In the genomic region with DNA sequence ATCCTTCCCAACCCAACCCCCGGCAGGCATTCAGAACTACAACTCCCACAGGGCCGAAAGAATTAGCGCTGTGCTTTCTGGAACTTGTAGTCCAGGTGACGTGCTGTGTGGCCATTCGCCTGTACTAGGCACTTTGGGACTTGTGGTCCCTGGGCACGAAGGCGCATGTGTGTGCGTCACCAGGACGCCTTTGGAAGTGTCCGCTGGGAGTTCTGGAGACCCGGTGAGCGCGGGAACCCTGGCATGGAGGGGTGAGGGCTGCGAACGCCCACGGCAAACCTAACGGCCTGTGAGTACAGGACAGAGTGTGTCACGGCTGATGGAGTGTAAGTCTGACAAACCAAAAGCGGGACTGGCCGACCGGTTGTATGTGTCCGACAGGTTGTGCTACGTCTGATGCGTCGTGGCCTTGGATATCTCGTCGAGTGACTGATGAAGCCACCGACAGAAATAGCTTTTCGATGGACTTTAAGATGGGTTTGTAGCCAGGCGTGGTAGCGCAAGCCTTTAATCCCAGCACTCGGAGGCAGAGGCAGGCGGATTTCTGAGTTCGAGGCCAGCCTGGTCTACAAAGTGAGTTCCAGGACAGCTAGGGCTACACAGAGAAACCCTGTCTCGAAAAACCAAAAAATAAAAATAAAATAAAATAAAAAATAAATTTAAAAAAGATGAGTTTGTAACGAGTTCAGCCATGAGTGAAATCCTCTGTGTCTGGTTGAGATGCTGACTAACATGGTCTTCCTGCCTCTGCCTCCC, we compare ENCODE assay signal across 8 mouse cellular contexts. TPM values are rescaled to one million over a fixed set of nuclear protein-coding genes. Genes with fewer than 3 reads are reported as not detected.
DNase-seq lines count a peak whose midpoint lies in the region; ATAC-seq and TF ChIP-seq lines count a peak whose summit lies in the region.

A gene (plus strand): TSS at position 161 of the 756 bp plus-strand sequence.

- peak; percentile 67; the same call in 1 of the 2 replicates for TF ChIP-seq POLR2A in lung, adult 2 months (IDR thresholded peaks at IDR 0.05; ENCODE audit: borderline replicate concordance, extremely low read depth, low read depth, low read length)

- peak within 1 kb of the TSS; percentile 80 to 85 for H3K4me3 ChIP-seq in ES-E14 (ENCODE audit: insufficient read depth in 1 of 2, low read depth in 1 of 2, low read length in 2 of 2, poor library complexity in 1 of 2, severe bottlenecking in 1 of 2)
- peak within 1 kb of the TSS; percentile 57 for H3K4me3 ChIP-seq in forebrain, embryonic 15.5 days
- H3K4me3 ChIP-seq in lung, adult 2 months (replicated peaks; ENCODE audit: extremely low read depth, low read depth, low read length): peak within 1 kb of the TSS; percentile 87

- peaks cover 0 to 2% of the 10 kb centered on the region in 2 experiments; a peak in 1 of 4 replicates for H3K4me1 ChIP-seq in ES-E14 (ENCODE audit: control insufficient read depth in 2 of 2, insufficient read depth in 2 of 2, low read length in 2 of 2, poor library complexity in 1 of 2)
- peaks cover 9% of the 10 kb centered on the region for H3K4me1 ChIP-seq in forebrain, embryonic 15.5 days
- H3K4me1 ChIP-seq in lung, adult 2 months (ENCODE audit: control insufficient read depth, insufficient read depth, low read length): no peaks in the 10 kb centered on the region; the same call in 1 of the 2 replicates

- no peak for TF ChIP-seq CTCF in lung, adult 2 months (IDR thresholded peaks at IDR 0.05; ENCODE audit: insufficient read depth, low read length)

- H3K27me3 ChIP-seq in forebrain, embryonic 15.5 days: no peaks in the 10 kb centered on the region

- H3K36me3 ChIP-seq in ES-E14 (ENCODE audit: control insufficient read depth, insufficient read depth, low read length, poor library complexity, severe bottlenecking): no peaks in the 10 kb centered on the region
- 0 out of 2 replicates have a peak, but pooled peaks cover 4% of the 10 kb centered on the region for H3K36me3 ChIP-seq in forebrain, embryonic 15.5 days

- intact Hi-C loops in heart, postnatal 25 days (cut with DNase I): loop anchor here (2.0 to 5.0 kb wide), 2 partner anchors 15 to 379 kb away; a partner anchor contains a TSS

- peak within 1 kb of the TSS; percentile 47 for H3K4me2 ChIP-seq in forebrain, embryonic 15.5 days (replicated peaks)

- H3K9ac ChIP-seq in ES-E14 (ENCODE audit: insufficient read depth, low read depth, low read length, poor library complexity, severe bottlenecking): peak within 1 kb of the TSS; percentile 75
- H3K9ac ChIP-seq in forebrain, embryonic 15.5 days (replicated peaks): peak within 1 kb of the TSS; percentile 61

- DNase-seq in ES-E14 (ENCODE audit: low read depth, low spot score): peak; percentile 88
- DNase-seq in cerebellum, adult 11-12 months: peak; percentile 95
- peak; percentile 85 for DNase-seq in heart, postnatal 25 days (ENCODE audit: low spot score)
- DNase-seq in layer of hippocampus, adult 18-20 months (ENCODE audit: low spot score in 2 of 2): peak; percentile 95 to 98
- DNase-seq in lung, adult 2 months: peak; percentile 91
- peak; percentile 73 to 81 for DNase-seq in thymus, adult 18-20 months

- WGBS in forebrain, embryonic 15.5 days: 6% methylated on average over 36 of the region's 36 CpGs
- WGBS in lung, adult 2 months: 4% methylated on average over 36 of the region's 36 CpGs

- H3K27ac ChIP-seq in ES-E14 (ENCODE audit: insufficient read depth, low read depth, low read length, poor library complexity, severe bottlenecking): no peak within 1 kb of the TSS
- H3K27ac ChIP-seq in forebrain, embryonic 15.5 days (replicated peaks): no peak within 1 kb of the TSS

- no peaks in the 10 kb centered on the region for H3K9me3 ChIP-seq in ES-E14 (ENCODE audit: control insufficient read depth, insufficient read depth, low read depth, low read length)
- H3K9me3 ChIP-seq in forebrain, embryonic 15.5 days: no peaks in the 10 kb centered on the region

- peak; percentile 99 for ATAC-seq in forebrain, embryonic 15.5 days (replicated peaks)
- peak; percentile 98 for ATAC-seq in neutrophil, adult 5-6 weeks (ENCODE audit: extremely low read depth, insufficient number of reproducible peaks, low FRiP score, poor library complexity, severe bottlenecking)

- in situ Hi-C loops in ES-E14 (cut with MboI; ENCODE audit: low sequenced_read_pairs in 2 of 2, unreplicated experiment in 2 of 2): no loop called here

TF ChIP-seq in ES-E14, 5 proteins besides CTCF, POLR2A, EP300 and RAD21:
- peak; percentile 100 for TF ChIP-seq HCFC1 (IDR thresholded peaks at IDR 0.05; ENCODE audit: borderline replicate concordance, insufficient read depth, low read length)
- no peak for TF ChIP-seq ZC3H11A (IDR thresholded peaks at IDR 0.05; ENCODE audit: borderline replicate concordance, low read depth, low read length)
- TF ChIP-seq ZNF384 (IDR thresholded peaks at IDR 0.05; ENCODE audit: low read depth, low read length): no peak
- TF ChIP-seq CHD2 (IDR thresholded peaks at IDR 0.05; ENCODE audit: low read depth, low read length): peak; percentile 76; the same call in 1 of the 2 replicates

RNA-seq across cellular contexts. Expression of the gene that starts here (rescaled TPM):
- 5.1 and 5.7 TPM in 2 replicates for total RNA-seq in ES-E14 (2012; rRNA removed)
- polyA plus RNA-seq in forebrain, embryonic 15.5 days (2015; fragmentation: Nextera tagmentation; extraction: Ambion mirVana): 13.8 TPM in 2 replicates
- 1 to 10 TPM; 5.2 to 6.2 TPM for total RNA-seq in heart, postnatal 25 days (2021)
- total RNA-seq in layer of hippocampus, adult 18-20 months (2021): 10 to 100 TPM; 15.9 to 17.4 TPM
- polyA plus RNA-seq in lung, adult 2 months (2012; rRNA removed): 8.4 and 8.5 TPM in 2 replicates
- 3.6 and 5.9 TPM in 2 replicates for total RNA-seq in neutrophil, adult 5-6 weeks (2017)
